Mouse (Mus musculus) inflammation-experienced regulatory T-cells, adult 6 months (primary cell): Measurements from ENCODE around the gene Tppp2. TPM values are rescaled to one million over a fixed set of nuclear protein-coding genes. Genes with fewer than 3 reads are reported as not detected.
"Not testable (repeated sequence)": the region's sequence is repeated elsewhere in the genome, so short reads cannot be mapped to it uniquely, and the experiment has no call there.

Experiments
- ATAC-seq: one replicate; pipeline ENCODE4 v1.8.0; 2017
- polyA plus RNA-seq, 3 experiments: library from polyadenylated mRNA; unstranded; fragments of 100-300 nt; shearing (Covaris generic); gene quantifications; one replicate each; pipeline ENCODE4 v1.2.1; 2017

Gene Tppp2
- polyA plus RNA-seq, 3 experiments from 2014 or later: not detected

DNA sequence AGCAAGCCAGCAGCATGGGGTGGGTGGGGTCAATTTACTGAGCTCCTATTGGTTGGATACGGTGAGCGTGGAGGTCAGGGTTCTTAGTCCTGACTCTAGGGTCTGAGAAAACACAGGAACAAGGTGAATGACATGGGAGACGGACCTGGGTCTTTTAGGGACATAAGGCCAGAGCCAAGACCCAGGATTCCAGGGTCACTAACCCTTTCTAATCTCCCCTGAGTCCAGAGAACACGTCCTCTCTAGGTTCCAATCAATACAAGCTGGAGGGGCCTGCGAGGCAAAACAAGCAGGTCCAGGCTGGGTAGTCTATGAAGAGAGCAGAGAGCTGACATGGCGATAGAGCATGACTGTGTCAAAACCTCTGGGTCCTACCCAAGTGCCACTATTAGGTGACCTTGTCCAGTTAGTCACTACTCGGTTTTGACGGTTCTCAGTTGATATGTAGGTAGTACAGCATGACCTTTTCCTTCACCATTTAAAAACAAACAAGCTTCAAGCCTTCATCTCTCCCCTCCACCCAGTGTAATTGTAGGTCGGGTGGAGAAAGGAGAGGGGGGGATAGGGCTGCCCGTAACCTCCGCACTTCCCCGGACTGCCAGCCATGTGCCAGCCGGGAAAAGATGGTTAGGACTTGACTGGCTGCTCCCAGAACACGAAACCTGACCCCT, 5.7 kb upstream of the Tppp2 start:
- peak; percentile 4 for ATAC-seq

DNA sequence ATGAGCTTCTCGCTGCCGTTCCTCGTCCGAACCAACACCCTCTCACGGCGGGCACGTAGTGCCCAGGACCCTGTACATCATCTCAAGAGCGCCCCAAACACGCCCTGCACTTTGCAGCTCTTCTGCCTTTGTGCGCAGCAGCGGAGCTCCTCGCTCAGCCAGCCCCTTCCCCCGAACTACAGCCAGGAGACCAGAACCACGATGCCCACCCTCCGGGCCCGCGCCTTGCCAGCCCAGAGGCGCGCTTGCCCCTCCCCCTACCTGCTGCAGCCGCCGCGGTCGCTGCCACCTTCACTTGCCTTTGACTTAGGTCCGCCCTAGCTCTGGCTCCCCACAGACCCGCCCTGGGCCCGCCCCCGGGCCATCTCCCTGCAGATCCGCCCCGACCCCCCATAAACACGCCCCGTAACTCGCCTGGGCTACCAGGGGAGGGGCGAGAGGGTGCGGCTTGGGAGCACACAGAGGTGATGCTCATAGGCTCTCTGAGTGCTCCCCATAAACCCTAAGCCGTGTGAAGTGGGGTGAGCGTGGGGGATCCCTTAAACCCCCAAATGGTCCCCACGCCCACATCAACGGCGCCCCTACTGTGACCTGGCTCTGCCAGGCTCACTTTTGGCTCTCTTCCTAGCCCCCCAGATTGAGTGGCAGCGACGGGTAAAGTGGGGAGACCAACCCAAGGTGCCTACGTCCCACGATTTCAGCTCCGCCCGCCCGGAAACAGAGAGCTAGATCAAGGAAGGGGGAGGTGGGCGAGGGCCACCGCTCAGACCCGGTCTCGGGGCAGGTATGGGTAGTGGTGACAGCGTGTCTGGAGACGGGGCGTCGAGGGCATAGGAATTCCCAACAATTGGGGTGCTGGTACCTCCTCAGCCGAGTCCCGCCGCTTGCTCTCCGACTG, 4.9 kb upstream of the Tppp2 start:
- ATAC-seq: peak; percentile 97

DNA sequence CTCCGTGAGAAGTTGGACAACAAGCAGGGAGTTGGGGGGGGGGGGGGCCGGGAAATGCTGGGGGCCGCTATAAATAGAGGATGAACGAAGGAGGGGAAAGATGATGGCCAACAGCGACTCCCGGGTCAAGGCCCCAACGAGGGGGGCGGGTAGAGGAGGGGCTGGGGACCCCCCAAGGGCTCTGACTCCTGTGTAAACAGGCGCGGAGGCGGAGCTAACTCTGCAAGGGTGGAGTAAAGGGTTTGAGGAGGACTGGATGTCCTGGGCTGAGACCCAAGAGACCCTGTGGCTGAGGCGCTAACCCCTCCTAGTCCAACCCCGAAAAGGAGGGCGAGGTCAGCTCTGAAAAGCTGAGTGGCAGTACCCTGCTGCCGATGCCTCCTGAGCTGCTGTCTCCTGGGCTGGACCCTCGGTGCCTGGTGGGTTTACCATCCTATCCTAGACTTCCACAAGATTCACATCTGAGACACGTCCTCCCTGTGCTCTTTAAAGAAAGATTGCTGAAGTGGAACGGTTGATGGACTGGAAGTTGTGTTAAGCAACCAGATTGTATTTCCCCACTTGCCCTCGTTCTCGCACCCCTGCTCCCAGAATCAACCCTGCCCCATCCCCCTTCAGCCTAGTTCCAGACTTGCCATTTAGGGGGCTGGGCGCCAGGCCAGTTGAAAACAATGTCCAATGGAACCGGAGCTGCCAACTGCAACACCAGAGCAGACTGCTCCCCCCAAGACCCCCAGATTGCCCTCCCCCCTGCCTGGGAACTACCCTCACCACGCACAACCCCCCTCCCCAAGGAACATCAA, 4.1 kb upstream of the Tppp2 start, which contains the start of gene Ndrg2:
Gene Ndrg2, minus strand, starts transcription at position 199 of the 803 bp plus-strand sequence.
- no peak for ATAC-seq

DNA sequence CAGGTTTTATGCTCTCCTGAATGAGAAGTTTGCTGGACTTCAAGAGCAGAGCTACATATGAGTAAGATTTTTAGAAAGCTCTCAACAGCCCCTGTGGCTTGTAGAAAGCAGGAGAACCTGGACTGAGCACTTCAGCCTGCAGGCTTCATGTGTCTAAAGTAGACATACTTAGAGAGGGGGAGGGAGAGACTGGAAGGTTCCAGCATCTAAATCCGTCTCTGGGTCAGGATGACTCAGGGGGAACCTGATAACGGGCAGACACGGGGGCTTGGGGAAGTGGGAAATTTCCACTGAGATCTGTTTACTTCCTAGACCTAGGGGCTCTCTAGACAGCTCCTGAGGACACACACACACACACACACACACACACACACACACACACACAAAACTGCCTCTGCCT, 3.2 kb upstream of the Tppp2 start:
- ATAC-seq: no peak

DNA sequence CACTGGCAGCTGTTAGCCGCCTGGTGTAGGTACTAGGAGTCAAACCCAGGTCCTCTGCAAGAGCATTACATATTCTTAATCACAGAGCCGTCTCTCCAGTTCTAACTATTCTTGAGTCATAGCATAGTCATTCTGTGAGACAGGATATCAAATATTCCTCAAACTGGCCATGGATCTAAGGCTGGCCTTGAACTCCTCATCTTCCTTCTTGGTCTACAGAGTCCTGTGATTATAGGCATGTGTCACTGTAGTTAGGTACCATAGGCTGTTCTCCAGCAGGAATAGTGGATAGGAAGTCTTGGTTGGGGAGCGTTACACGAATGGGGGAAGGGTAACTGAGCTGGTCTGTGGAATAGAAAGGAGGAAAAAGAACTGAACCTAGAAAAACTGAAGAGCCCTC, 1.7 kb upstream of the Tppp2 start:
- no peak for ATAC-seq

DNA sequence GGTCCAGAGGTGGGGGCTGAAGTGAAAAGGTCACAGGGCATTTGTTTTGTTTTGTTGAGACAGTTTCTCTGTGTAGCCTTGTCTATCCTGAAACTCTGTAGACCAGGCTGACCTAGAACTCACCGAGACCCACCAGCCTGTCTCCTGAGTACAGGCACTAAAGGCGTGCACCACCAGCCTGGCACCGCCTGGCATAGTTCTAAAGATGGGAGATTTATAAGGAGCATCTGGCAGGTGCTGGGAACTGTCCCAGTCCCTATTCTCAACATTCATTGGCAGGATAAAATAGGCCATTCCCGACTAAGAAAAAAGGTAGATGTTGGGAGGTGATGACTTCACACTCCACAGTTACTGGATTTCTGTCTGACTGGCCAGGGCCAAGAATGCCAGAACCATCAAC, 741 bp downstream of the Tppp2 start:
- no peak for ATAC-seq

DNA sequence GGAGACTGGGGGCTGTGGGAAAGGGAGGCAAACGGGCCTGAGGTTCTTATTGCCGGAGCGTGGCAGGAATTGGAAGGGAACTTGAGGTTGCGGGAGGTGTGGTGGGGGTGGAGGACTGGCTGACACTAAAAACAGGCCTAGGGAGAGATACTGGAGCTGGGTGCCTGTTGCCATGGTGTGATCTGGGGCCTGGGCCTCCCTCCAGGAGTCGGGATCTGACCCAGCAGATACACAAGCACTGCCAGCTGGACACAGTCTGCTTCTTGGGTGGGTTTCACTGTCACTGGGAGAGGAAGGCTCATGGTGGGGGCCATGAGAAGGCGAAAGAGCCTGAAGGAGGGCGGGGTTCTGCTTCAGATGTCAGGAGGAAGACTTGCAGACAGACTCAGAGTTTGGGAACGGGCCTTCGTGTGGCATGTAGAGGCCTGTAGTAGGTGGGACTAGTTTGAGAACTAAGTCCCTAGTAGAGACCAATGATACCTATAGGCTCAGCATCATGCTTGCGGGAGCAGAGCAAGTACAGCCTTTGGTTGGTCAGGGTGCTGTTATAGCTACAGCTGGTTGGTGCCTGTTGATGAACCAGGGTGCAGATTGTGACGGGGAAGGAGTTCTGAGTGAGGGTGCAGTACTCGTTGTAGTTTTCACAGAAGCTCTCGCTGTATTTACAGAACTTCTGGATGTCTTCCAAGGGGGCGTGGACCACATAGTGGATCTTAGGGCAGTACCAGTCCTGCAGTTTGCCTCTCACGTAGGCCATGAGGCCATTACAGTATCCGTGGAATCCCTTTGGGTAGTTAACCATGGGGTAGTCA, 3.7 kb downstream of the Tppp2 start:
- no peak for ATAC-seq

DNA sequence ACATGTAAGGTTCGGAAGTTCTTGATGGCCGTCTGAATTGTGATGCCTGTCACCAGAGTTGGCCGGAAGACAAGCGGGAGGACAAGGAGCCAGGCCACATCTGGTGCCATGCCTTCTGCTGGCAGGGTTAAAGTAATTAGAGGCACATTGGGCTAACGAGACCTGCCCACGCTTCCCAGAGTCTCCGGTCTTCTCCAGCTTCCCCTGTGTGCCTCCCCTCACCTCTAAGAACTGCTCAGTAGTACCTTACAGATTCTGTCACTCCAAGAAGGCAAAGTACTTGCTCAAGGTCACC, 4.3 kb downstream of the Tppp2 start, which contains the start of gene Rnase13:
Gene Rnase13, minus strand, starts transcription at position 203 of the 295 bp plus-strand sequence.
- no peak for ATAC-seq

DNA sequence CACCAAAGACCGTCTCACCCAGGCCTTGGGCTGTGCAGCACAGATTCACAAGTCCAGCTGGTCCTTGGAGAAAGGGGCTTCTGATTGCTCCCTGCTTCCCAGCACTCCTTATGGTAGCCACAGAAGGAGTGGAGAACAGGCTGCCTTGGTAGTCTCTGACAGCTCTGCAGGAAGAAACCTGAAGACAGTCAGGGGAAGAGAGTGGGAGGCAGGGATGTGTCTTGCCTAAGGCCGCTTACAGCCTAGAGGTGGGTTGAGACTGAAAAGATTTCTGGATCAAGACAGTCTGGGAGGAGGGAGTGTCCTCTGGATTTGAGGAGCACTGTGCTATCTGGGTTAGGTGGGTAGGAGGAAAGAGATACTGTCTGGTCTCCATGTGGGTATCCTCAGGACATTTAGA, 4.7 kb downstream of the Tppp2 start:
- ATAC-seq: no peak

DNA sequence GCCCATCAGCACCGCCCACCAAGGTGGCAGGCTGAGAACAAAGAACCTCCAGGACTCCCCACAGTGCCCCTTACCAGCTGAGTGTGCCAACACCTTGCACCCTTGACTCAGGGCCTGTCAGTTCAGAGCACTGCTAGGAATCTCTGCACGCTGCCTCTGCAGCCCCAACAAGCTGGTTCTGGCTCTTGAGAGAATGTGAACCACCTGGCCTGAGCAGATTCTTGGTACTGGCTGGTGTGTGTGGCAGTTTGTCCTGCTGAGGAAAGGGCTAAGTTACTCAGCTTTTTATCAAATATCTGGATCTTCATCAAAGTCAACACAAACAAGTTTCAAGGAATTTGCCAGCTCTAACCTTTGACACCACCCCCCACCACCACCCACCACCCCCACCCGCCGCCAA, 5.3 kb downstream of the Tppp2 start:
- no peak for ATAC-seq

DNA sequence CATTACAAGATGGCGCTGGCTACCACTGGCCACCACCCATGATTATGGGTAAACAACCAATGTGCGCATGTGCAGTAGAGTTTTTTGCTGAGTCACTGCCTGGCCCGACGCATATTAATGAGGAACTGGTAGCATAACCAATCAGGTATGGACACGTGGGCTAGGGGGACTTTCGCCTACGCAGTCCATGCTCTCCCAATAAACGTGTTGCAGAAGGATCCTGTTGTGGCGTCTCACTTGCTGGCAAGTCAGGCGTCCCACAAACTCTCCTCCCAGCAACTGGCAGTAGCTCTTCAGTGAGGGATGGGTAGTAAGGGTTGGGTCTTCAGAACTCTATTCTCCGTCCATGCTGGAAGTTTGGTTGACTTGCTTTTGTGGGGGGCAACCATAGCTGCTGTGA, 8.7 kb downstream of the Tppp2 start:
- not testable (repeated sequence) for ATAC-seq

DNA sequence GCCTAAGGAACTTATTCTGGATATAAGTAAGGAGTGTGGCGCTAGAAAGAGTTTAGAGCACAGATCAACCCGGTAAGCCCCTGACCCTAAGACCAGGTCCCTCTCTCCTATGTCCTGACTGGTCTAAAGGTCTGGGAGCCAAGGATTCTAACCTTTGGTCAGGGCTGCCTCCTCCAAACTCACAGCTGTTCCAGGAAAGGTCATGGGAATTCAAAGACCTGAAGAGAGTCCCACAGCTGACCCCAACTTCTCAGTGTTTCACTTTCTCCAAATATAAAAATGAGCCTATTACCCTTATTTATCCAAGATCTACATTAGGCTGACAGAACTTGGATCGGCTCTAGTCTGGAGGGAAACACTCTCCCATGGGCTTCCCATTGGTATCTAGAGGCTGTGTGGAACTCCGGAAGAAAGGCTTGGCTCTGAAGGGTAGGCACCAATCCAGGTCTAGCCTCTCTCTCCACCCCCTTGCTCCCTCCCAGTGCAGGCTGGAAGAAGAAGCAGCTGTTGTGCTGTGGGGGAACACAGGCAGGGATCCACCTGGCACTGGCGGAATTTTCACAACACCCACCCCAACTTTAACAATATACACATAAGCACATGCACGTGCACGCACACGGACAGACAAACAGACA, 11.2 kb downstream of the Tppp2 start:
- ATAC-seq: no peak

DNA sequence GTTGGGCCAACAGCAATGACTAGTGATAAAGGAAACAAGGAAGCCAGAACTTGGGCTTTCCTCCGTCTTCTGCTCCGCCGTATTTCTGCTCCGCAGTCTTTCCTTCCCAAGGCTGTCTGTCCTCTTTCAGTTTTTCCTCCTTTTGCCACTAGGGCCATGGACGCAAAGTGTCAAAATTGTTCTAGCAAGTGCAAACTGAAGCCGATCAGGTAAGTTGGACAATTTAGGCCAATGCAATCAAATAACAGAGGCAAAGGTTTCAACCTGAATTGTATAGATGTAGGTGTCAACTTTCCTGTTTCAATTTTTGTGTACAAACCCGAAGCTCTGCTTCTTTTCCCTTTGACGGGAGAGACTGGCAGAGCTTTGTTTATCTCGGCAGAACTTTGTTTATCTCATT, 11.7 kb downstream of the Tppp2 start:
- no peak for ATAC-seq

DNA sequence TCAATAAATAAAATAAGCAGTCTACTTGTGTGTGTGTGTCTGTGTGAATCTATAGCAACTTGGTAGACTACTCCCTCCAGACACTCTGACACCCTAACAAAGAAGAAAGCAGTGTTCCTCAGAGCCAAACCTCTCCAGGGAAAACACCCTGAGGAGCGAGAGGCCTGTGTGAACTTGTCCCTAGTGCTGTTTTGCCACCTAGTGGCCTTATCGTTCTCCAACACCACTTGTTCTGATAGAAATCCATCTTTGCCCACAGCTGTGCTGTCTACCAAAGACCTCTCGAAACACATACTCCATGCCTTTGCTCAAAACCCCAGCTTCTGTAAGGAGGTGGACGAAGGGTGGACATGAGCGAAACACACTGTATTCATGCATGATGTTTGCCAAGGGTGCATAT, 12.6 kb downstream of the Tppp2 start:
- peak; percentile 72 for ATAC-seq

DNA sequence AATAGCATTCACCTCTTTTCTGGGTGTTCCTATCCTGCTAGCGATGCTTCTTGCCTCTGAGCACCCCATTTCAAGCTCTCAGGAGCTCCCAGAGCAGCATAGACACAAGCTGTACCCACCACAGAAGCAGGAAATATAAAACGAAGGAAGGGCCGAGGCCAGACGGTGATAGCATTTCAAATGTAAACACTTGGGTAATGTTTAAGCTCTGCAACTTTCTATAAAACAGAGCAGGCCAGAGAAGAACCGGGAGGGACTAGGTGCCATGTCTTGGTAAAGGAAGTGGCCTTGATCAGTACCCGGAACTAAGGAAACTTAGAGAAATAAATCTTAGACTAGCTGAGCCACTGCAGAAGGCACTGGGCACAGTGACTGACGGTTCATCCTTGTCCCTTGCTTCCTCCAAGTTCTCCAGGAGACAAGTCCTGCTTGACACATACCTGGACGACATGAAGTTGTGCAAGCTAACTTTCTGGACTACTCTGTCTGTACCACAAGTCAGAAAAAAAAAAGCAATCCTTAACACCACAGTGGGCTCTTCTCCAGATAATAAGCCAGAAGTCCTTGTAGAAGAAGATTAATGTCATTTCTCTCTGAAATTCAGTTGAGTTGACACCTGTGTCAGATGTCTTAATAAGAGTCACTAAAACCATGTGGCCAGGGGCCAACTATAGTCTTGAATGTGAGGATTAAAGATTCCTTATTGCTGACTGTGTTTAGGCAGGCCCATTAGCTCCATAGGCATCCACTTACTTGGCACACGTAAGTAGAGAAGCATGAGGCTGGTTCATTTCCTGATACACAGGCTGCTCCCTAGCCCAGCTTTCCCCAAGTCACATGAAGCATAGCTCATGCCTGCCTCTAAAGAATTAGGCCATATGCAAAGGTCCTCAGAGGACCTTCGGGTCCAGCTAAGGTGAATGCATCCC, 14.1 kb downstream of the Tppp2 start:
- no peak for ATAC-seq

DNA sequence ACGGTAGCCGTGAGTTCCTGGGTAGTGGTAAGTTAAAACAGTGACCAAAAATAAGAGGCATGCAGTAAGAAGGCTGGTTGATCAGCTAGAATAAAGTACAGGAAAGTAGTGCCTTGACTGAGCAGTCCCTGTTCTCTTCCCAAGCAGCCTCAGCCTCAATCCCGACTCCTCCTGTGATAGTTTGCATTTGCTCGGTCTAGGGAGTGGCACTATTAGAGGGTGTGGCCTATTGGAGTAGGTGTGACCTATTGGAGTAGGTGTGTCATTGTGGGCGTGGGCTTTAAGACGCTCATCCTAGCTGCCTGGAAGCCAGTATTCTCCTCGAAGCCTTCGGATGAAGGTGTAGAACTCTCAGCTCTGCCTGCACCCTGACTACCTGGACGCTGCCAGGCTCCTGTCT, 20.8 kb downstream of the Tppp2 start:
- no peak for ATAC-seq

DNA sequence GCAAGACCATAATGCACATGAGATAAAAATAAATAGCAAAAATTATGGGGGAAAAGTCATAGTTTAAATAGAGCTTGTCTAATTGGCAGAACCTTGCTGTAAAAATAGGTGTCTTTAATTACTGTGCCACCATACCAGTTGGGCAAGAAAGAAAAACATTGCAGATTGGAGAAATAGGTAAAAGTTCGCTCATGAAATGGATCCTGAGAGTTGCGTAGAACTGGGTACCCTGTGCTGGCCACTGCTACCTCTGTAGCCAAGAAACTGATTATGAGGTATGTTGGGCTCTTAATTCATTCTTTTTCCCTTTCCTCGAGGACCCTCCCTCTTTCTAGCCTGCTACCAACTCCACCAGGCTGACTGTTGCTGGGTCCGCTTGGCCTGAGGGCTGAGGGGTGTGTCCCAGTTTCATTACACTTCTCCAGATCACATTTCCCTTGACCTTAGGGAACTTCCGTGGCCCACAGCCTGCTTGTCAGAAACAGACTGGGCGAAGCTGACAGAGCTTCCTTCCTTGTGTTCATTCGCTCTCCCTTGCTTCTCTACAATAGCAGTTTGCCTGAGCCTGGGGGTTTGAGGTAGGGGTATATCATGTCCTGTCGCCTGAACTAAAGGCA, 22.8 kb downstream of the Tppp2 start:
- ATAC-seq: no peak

DNA sequence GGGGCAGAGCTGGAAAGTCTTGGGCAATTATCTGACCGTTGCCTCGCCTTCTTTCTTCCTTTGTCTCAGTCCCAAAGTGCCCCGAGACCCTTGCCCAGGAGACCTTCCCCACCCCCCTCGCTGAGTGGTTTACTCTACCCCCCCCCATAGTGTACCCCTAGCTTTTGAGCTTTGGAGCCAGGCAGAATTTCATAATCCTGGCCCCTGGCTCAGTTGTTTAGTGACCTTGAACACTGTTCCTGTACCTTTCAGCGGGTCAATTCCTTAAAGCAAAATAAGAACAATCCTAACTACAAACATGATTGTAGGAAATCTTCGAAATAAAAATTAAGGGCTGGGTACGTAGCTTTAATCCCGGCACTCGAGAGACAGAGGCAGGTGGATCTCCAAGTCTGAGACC, 23.4 kb downstream of the Tppp2 start:
- ATAC-seq: no peak

DNA sequence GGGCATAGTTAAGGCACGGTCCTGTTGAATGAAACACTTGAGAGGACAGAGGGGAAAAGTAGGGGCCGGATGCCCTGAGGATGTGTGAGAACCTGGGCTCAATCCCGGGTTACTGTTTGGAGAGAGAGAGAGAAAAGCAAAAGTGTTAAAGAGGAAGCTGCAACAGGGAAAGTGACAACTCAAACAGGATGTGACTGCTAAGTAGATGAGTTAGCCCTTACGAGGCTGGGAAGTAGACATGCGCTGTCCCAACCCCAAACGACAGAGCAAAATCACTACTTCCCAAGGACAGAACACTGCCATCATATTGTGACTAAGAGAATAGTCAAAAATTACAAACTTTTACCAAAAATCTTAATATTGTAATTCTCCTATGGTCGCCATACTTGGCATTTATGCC, 24.0 kb downstream of the Tppp2 start:
- no peak for ATAC-seq

DNA sequence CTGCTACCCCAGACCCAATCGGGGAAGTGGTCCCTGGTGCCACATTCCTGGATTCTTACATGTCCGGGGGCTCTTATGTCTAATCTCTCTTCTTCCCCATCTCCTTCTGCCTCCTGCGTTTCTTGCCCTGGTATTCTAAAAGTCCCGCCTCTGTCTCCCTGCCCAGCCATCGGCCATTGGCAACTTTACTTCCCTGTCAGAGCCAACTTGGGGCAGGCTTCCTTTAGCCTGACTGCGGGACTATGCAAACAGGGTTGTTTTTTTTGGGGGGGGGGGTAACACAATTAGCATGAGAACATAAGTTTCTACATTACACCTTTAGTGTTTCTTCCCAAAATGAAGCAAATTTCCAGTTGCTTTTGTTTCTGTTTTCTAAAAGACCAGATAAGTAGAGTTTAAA, 25.1 kb downstream of the Tppp2 start:
- no peak for ATAC-seq
